Mouse (Mus musculus): ENCODE measurements around the gene Chchd10. TPM values are rescaled to one million over a fixed set of nuclear protein-coding genes. Genes with fewer than 3 reads are reported as not detected.

Chchd10 gene
- 78.2 and 90.8 TPM in 2 replicates for polyA plus RNA-seq (2012; rRNA removed)

DNA sequence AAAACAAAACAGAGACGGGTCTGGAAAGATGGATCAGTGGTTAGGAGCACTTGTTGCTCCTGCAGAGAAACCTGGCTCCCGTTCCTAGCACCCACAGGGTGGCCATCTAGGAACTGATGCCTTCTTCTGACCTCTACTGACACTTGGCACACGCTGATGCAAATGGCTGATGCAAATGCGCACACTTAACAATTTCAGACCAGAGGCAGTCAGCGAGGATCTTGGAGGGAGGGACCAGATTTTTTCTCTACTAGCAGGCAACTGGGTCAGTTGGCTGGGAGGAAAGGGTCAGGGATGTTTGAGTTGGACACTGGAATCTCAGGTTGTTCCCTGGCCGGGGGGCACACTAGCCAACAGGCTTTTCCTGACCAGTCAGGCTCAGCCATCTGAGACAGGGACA lies at the start of gene Chchd10:
Gene Chchd10 (plus strand): TSS at position 240 of the 400 bp plus-strand sequence.

DNA sequence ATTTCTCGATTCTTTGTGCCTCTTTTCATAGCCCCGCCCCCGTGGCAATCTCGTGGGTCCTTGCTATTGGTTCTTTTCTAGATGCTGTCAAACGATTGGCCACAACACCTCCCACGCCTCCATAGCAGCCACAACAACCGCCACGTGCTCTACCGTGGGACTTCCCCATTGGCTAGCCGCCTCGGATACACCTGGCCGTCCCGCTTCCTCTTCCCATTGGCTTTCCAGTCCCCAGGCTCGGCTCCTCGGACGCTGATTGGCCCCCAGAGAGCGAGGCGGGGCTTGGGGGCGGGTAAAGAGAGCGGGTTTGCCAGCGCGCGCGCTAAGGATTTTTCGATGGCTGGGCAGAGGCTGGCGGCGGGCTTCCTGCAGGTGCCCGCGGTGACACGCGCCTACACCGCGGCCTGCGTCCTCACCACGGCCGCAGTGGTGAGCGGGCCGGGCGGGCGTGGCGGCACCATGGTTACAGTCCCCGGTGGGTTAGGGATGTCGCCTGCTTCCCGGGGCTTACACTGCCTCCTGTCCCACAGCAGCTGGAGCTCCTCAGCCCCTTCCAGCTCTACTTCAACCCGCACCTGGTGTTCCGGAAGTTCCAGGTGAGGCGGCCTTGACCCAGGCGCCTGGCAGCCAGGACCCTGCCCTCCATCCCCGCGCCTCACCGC lies 39.7 kb upstream of the Chchd10 start, which contains the start of gene Derl3:
Gene Derl3 (plus strand): TSS at position 325 of the 662 bp plus-strand sequence.

DNA sequence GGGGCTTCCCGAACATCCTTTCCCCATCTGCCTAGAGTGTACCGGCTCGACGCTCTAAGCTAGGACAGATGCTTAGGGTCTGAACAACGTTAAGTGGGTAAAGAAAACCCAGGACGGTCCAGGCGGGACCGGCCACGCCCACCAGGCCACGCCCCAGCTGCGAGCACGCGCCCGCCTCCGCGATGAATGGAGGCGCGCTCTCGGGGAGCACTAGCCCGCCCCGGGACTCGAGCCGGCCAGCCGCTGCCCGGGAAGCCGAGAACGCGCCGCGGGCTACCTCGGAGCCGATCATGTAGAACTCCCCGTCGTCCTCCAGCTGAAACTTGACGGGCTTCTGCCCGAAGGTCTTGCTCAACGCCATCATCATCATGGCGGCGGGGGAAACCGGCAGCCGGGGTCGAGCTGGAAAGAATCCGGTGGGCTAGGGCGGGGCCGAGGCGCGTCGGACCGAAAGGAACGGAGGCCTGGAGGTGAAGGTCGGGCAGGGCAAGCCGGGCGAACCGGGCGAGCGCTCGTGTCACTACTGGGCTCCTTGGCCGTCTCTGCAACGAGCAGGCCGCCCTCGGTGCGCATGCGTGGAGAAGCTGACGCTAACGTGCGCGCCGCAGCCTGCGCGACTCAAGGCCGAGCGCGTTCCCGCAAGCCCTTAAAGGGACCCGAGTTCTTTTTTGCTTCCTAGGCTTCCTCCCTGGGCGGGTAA lies 11.8 kb upstream of the Chchd10 start, which contains the start of gene Smarcb1:
Gene Smarcb1 (minus strand): TSS at position 592 of the 700 bp plus-strand sequence.

DNA sequence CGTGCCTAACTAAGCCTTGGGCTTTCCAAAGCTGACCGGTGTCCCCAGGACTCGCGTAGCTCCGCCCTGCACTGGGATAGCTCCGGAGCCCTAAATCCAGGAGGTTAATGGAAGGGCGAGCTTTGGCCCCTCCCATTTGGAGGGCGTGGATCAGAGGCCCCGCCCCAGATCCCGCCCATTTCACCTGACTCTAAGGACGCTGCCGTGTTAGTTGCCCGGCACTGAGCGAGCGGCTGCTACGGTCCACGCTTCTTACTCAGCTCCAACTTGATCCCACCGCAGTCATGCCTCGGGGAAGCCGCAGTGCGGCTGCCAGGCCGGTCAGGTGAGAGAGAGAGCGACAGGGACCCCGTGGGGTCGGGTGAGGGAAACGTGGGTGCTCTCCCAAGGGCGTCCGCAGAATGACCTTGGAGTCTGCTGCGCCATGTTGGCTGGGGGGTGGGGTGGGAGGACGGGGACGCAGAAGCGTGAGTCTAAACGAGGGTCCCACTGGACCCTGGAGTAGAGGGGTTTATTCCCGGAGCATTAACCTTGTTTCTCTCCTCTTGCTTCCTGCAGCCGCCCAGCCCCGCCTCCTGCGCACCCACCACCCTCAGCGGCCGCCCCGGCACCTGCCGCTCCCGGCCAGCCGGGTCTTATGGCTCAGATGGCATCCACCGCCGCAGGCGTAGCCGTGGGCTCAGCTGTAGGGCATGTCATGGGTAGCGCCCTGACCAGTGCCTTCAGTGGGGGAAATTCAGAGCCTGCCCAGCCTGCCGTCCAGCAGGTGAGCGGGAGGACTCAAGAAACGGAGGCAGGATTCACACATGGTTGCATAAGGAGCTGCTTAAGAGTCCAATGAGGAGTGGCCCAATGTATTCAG lies 3.0 kb downstream of the Chchd10 start, which contains the start of gene Mmp11:
Gene Mmp11 (minus strand): TSS at position 817 of the 862 bp plus-strand sequence.

DNA sequence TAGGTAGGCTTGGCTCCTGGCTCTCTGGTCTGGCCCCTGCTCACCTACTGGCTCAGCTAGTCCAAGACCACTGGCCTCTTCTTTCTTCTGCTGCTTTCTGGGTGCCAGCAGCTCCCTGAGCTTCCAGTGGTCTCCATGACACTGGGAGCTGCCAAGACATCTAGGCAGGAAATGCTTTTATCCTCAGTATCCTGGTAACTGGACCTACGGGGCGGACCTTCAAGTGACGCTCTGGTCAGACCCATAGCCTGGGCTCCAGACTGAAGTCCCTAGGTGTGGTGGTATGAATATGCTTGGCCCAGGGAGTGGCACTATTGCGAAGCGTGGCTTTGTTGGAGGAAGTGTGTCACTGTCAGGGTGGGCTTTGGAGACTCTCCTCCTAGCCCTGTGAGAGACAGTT lies 7.6 kb downstream of the Chchd10 start, which contains the start of gene Gm867:
Gene Gm867 (minus strand): TSS at position 153 of the 400 bp plus-strand sequence.

DNA sequence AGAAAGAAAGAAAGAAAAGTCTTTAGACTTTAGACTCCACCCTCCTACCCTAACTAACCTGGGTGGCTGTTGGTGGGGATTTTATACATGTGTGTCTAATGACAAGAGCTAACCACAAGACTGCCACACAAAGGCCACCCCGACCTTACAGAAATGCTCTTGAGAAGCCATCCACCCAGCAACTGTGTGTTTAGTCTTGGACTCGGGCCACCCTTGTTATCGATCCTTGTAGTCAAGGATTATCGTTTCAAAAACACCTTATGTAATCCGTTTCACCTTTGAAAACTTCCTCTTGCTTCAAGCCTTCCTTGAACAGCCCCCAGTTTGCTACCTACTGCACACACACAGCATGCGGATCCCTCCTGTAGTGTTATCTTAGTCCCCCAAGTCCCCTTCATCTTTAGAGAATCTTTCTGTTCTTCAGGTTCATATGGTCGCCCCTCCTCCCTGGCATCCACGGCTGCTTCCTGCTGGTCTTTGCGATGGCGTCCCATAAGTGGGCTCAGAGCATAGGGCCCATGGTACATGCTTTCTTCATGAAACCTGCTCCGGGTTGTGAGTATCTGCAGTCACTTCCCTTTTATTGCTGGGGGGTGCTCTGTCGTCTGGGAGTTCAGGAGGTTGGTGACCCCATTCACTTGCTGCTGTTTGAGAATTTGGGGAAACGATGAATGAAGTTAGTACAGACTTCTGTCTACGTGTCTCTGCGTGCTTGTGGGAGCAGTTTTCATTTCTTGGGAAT lies 10.0 kb downstream of the Chchd10 start, which contains the start of gene Vpreb3:
Gene Vpreb3 (plus strand): TSS at position 322 of the 742 bp plus-strand sequence.

DNA sequence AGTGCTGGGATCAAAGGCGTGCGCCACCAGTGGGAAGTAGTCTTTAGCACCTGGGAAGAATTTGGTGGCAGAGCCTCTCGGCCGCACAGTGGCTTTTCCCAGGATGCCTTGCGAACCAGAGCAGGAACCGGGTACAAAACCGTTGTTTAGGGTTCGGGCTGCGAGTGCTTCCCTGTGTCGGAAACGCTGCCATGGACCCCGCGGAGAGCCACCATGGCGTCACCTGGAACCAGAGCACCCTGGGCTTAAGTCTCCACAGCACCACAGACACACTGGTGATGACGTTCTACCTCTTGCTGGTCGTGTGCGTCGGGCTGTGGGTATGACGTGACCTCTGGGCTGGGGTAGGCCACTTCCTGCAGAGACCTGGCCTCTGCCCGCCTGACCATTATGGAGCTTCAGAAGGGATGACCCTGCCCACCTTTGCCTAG lies 21.5 kb downstream of the Chchd10 start, which contains the start of gene Gm5134:
Gene Gm5134 (plus strand): TSS at position 134 of the 431 bp plus-strand sequence.

Other genes starting within 250 kb of the Chchd10 start
- gene Cabin1, start 168.8 kb upstream of the Chchd10 start, polyA plus RNA-seq (2012; rRNA removed) = 43.5 and 45.6 TPM in 2 replicates
- 51.3 and 55.5 TPM in 2 replicates for gene Ddt, start 159.7 kb upstream of the Chchd10 start, polyA plus RNA-seq (2012; rRNA removed)
- gene Gm20441, start 152.2 kb upstream of the Chchd10 start, polyA plus RNA-seq (2012; rRNA removed) = not detected in 2 replicates
- gene Gstt3, start 151.7 kb upstream of the Chchd10 start, polyA plus RNA-seq (2012; rRNA removed) = 0.79 and 1.1 TPM in 2 replicates
- 21.6 and 28.9 TPM in 2 replicates for gene Gstt1, start 134.5 kb upstream of the Chchd10 start, polyA plus RNA-seq (2012; rRNA removed)
- not detected in 2 replicates for gene Gstt4, start 110.6 kb upstream of the Chchd10 start, polyA plus RNA-seq (2012; rRNA removed)
- 6.7 and 9.0 TPM in 2 replicates for gene Gstt2, start 95.7 kb upstream of the Chchd10 start, polyA plus RNA-seq (2012; rRNA removed)
- 1,609 and 1,890 TPM in 2 replicates for gene Mif, start 72.9 kb upstream of the Chchd10 start, polyA plus RNA-seq (2012; rRNA removed)
- gene Derl3, start 39.7 kb upstream of the Chchd10 start, polyA plus RNA-seq (2012; rRNA removed) = 1.8 and 4.1 TPM in 2 replicates
- 96.1 and 115 TPM in 2 replicates for gene Smarcb1, start 11.5 kb upstream of the Chchd10 start, polyA plus RNA-seq (2012; rRNA removed)
- 20.1 and 24.1 TPM in 2 replicates for gene Mmp11, start 3.4 kb downstream of the Chchd10 start, polyA plus RNA-seq (2012; rRNA removed)
- 0.92 and 1.1 TPM in 2 replicates for gene Gm867, start 7.5 kb downstream of the Chchd10 start, polyA plus RNA-seq (2012; rRNA removed)
- gene Vpreb3, start 9.9 kb downstream of the Chchd10 start, polyA plus RNA-seq (2012; rRNA removed) = 0.37 TPM in 1 of 2 replicates, not detected in the other
- 0.05 and 0.07 TPM in 2 replicates for gene Gm5134, start 21.4 kb downstream of the Chchd10 start, polyA plus RNA-seq (2012; rRNA removed)
- 8.7 and 9.6 TPM in 2 replicates for gene Zfp280b, start 99.5 kb downstream of the Chchd10 start, polyA plus RNA-seq (2012; rRNA removed)
- gene Slc5a4b, start 177.8 kb downstream of the Chchd10 start, polyA plus RNA-seq (2012; rRNA removed) = 0.01 and 0.05 TPM in 2 replicates
- gene Slc5a4a, start 214.3 kb downstream of the Chchd10 start, polyA plus RNA-seq (2012; rRNA removed) = 0.19 and 0.30 TPM in 2 replicates

Measured in central nervous system, embryonic 18 days (tissue).